Mouse (Mus musculus) mesoderm, embryonic 11.5 days (tissue): ENCODE data around the gene Pogz.

Experiments used
- DNase-seq: peaks from one replicate; pipeline ENCODE4 v3.0.0-alpha.2; 2012; ENCODE audit warnings: low read depth, low spot score

The Pogz gene

GRCm38 (mm10) chr3:94837183-94837890, at the start of gene Pogz:
Gene Pogz (plus strand): TSS chr3:94837567.
- peak; percentile 98 for DNase-seq

GRCm38 (mm10) chr3:94789071-94789470, 48.3 kb upstream of the Pogz start:
- DNase-seq: no peak

- DNase-seq: no peak
These were observed 47.9 kb upstream of the Pogz start for GRCm38 (mm10) chr3:94789516-94789915.

GRCm38 (mm10) chr3:94792258-94792657, 45.1 kb upstream of the Pogz start:
- DNase-seq: no peak

- no peak for DNase-seq
These were observed 43.7 kb upstream of the Pogz start for GRCm38 (mm10) chr3:94793672-94794071.

- no peak for DNase-seq
These were observed 43.0 kb upstream of the Pogz start for GRCm38 (mm10) chr3:94794359-94794758.

GRCm38 (mm10) chr3:94795596-94796140, 41.7 kb upstream of the Pogz start:
- no peak for DNase-seq

- no peak for DNase-seq
These were observed 41.2 kb upstream of the Pogz start for GRCm38 (mm10) chr3:94796181-94796580.

- peak; percentile 63 for DNase-seq
These were observed 33.2 kb upstream of the Pogz start for GRCm38 (mm10) chr3:94804146-94804545.

GRCm38 (mm10) chr3:94804976-94805375, 32.4 kb upstream of the Pogz start:
- DNase-seq: no peak

GRCm38 (mm10) chr3:94808296-94808695, 29.1 kb upstream of the Pogz start:
- no peak for DNase-seq

GRCm38 (mm10) chr3:94811628-94812027, 25.7 kb upstream of the Pogz start:
- no peak for DNase-seq

- no peak for DNase-seq
These were observed 23.7 kb upstream of the Pogz start for GRCm38 (mm10) chr3:94813651-94814050.

GRCm38 (mm10) chr3:94814063-94814462, 23.3 kb upstream of the Pogz start:
- DNase-seq: no peak

GRCm38 (mm10) chr3:94814663-94815062, 22.7 kb upstream of the Pogz start:
- DNase-seq: no peak

GRCm38 (mm10) chr3:94815603-94816002, 21.8 kb upstream of the Pogz start:
- no peak for DNase-seq

- DNase-seq: no peak
These were observed 19.6 kb upstream of the Pogz start for GRCm38 (mm10) chr3:94817731-94818130.

- no peak for DNase-seq
These were observed 17.6 kb upstream of the Pogz start for GRCm38 (mm10) chr3:94819452-94820425.

- DNase-seq: peak; percentile 84
These were observed 16.2 kb upstream of the Pogz start for GRCm38 (mm10) chr3:94821008-94821638.

GRCm38 (mm10) chr3:94822082-94822481, 15.3 kb upstream of the Pogz start:
- DNase-seq: no peak

GRCm38 (mm10) chr3:94824110-94824509, 13.3 kb upstream of the Pogz start:
- DNase-seq: no peak

GRCm38 (mm10) chr3:94832100-94832499, 5.3 kb upstream of the Pogz start:
- no peak for DNase-seq
